Mouse (Mus musculus): ENCODE results near the gene Bcl2a1b. TPM values are rescaled to one million over a fixed set of nuclear protein-coding genes. Genes with fewer than 3 reads are reported as not detected.
"Not testable (repeated sequence)": the region's sequence is repeated elsewhere in the genome, so short reads cannot be mapped to it uniquely, and the experiment has no call there.

The Bcl2a1b gene
- polyA plus RNA-seq, 1 experiment from 2014 or later, result not detected

GRCm38 (mm10) chr9:89218174-89218573, 19.2 kb downstream of the Bcl2a1b start:
- not testable (repeated sequence) for H3K4me2 ChIP-seq (replicated peaks); H3K27me3 ChIP-seq; H3K9ac ChIP-seq; H3K4me1 ChIP-seq; H3K9me3 ChIP-seq (replicated peaks); H3K36me3 ChIP-seq; H3K27ac ChIP-seq; H3K4me3 ChIP-seq; ATAC-seq (ENCODE audit: low FRiP score)
- WGBS, result 79% methylated on average over 4 of the region's 4 CpGs

GRCm38 (mm10) chr9:89219668-89220067, 20.7 kb downstream of the Bcl2a1b start:
- not testable (repeated sequence) for ATAC-seq (ENCODE audit: low FRiP score); H3K27ac ChIP-seq; H3K4me3 ChIP-seq; H3K4me1 ChIP-seq; H3K27me3 ChIP-seq; H3K4me2 ChIP-seq (replicated peaks); H3K9ac ChIP-seq; H3K36me3 ChIP-seq; H3K9me3 ChIP-seq (replicated peaks)
- 100% methylated on average over 3 of the region's 4 CpGs for WGBS

- H3K9ac ChIP-seq, result not testable (repeated sequence)
Observed at GRCm38 (mm10) chr9:89220704-89221287, 21.8 kb downstream of the Bcl2a1b start.

GRCm38 (mm10) chr9:89226071-89226470, 27.1 kb downstream of the Bcl2a1b start:
- no peak overlapping the region for H3K4me3 ChIP-seq
- H3K9me3 ChIP-seq (replicated peaks), result no peaks in the 10 kb centered on the region
- no peak overlapping the region for H3K4me2 ChIP-seq (replicated peaks)
- WGBS, result 58% methylated on average over 4 of the region's 4 CpGs
- H3K27me3 ChIP-seq, result no peaks in the 10 kb centered on the region
- no peaks in the 10 kb centered on the region for H3K36me3 ChIP-seq
- no peak overlapping the region for H3K9ac ChIP-seq
- no peaks in the 10 kb centered on the region for H3K4me1 ChIP-seq
- ATAC-seq (ENCODE audit: low FRiP score), result no peak
- no peak overlapping the region for H3K27ac ChIP-seq

More at GRCm38 (mm10) chr9:89220704-89221287, 21.8 kb downstream of the Bcl2a1b start:
- H3K4me2 ChIP-seq (replicated peaks); H3K27me3 ChIP-seq; H3K4me3 ChIP-seq; H3K27ac ChIP-seq; H3K4me1 ChIP-seq; H3K36me3 ChIP-seq; ATAC-seq (ENCODE audit: low FRiP score); H3K9me3 ChIP-seq (replicated peaks): not testable (repeated sequence)
- WGBS, result 91% methylated on average over 6 of the region's 6 CpGs

- no peak overlapping the region for H3K4me2 ChIP-seq (replicated peaks)
- H3K27ac ChIP-seq, result no peak overlapping the region
- H3K4me3 ChIP-seq, result no peak overlapping the region
- ATAC-seq (ENCODE audit: low FRiP score), result no peak
- H3K27me3 ChIP-seq, result no peaks in the 10 kb centered on the region
- H3K9ac ChIP-seq, result no peak overlapping the region
- H3K36me3 ChIP-seq, result no peaks in the 10 kb centered on the region
- WGBS, result 90% methylated on average over 7 of the region's 7 CpGs
- no peaks in the 10 kb centered on the region for H3K9me3 ChIP-seq (replicated peaks)
- H3K4me1 ChIP-seq, result no peaks in the 10 kb centered on the region
Observed at GRCm38 (mm10) chr9:89228122-89228521, 29.1 kb downstream of the Bcl2a1b start.

- not testable (repeated sequence) for H3K27me3 ChIP-seq; H3K4me1 ChIP-seq; H3K36me3 ChIP-seq; H3K9me3 ChIP-seq (replicated peaks); ATAC-seq (ENCODE audit: low FRiP score); H3K4me2 ChIP-seq (replicated peaks); H3K27ac ChIP-seq; H3K9ac ChIP-seq; H3K4me3 ChIP-seq
- WGBS, result 82% methylated on average over 2 of the region's 2 CpGs
Observed at GRCm38 (mm10) chr9:89230897-89231497, 32.0 kb downstream of the Bcl2a1b start.

GRCm38 (mm10) chr9:89237131-89237530, 38.1 kb downstream of the Bcl2a1b start:
- not testable (repeated sequence) for H3K4me3 ChIP-seq; H3K36me3 ChIP-seq; H3K27ac ChIP-seq; H3K27me3 ChIP-seq; H3K9ac ChIP-seq; H3K4me1 ChIP-seq; ATAC-seq (ENCODE audit: low FRiP score); H3K4me2 ChIP-seq (replicated peaks); H3K9me3 ChIP-seq (replicated peaks)
- 80% methylated on average over 4 of the region's 4 CpGs for WGBS

- not testable (repeated sequence) for H3K4me3 ChIP-seq; H3K36me3 ChIP-seq; H3K27me3 ChIP-seq; ATAC-seq (ENCODE audit: low FRiP score); H3K4me1 ChIP-seq; H3K4me2 ChIP-seq (replicated peaks); H3K9me3 ChIP-seq (replicated peaks); H3K9ac ChIP-seq; H3K27ac ChIP-seq
- WGBS, result 87% methylated on average over 4 of the region's 5 CpGs
Observed at GRCm38 (mm10) chr9:89238976-89239505, 40.0 kb downstream of the Bcl2a1b start.

- H3K9me3 ChIP-seq (replicated peaks); H3K27ac ChIP-seq; H3K9ac ChIP-seq; H3K4me1 ChIP-seq; H3K36me3 ChIP-seq; H3K27me3 ChIP-seq; H3K4me3 ChIP-seq; H3K4me2 ChIP-seq (replicated peaks); ATAC-seq (ENCODE audit: low FRiP score): not testable (repeated sequence)
- WGBS, result 94% methylated on average over 3 of the region's 3 CpGs
Observed at GRCm38 (mm10) chr9:89240516-89241019, 41.6 kb downstream of the Bcl2a1b start.

- no peaks in the 10 kb centered on the region for H3K27me3 ChIP-seq
- H3K27ac ChIP-seq, result no peak overlapping the region
- no peak overlapping the region for H3K9ac ChIP-seq
- no peaks in the 10 kb centered on the region for H3K36me3 ChIP-seq
- H3K4me2 ChIP-seq (replicated peaks), result no peak overlapping the region
- 82% methylated on average over 2 of the region's 2 CpGs for WGBS
- no peak for ATAC-seq (ENCODE audit: low FRiP score)
- no peaks in the 10 kb centered on the region for H3K9me3 ChIP-seq (replicated peaks)
- H3K4me1 ChIP-seq, result no peaks in the 10 kb centered on the region
- no peak overlapping the region for H3K4me3 ChIP-seq
Observed at GRCm38 (mm10) chr9:89253400-89253799, 54.4 kb downstream of the Bcl2a1b start.

GRCm38 (mm10) chr9:89256556-89257335, 57.7 kb downstream of the Bcl2a1b start:
- 93% methylated on average over 12 of the region's 12 CpGs for WGBS
- no peak for ATAC-seq (ENCODE audit: low FRiP score)
- no peaks in the 10 kb centered on the region for H3K9me3 ChIP-seq (replicated peaks)
- H3K4me3 ChIP-seq, result no peak overlapping the region
- no peaks in the 10 kb centered on the region for H3K36me3 ChIP-seq
- no peaks in the 10 kb centered on the region for H3K4me1 ChIP-seq
- H3K4me2 ChIP-seq (replicated peaks), result no peak overlapping the region
- H3K27me3 ChIP-seq, result no peaks in the 10 kb centered on the region
- H3K27ac ChIP-seq, result no peak overlapping the region
- no peak overlapping the region for H3K9ac ChIP-seq
